Mouse (Mus musculus) lung, postnatal 0 days (tissue): Measurements from ENCODE around the gene Timm8a2. TPM values are rescaled to one million over a fixed set of nuclear protein-coding genes. Genes with fewer than 3 reads are reported as not detected.

Source experiments
- ATAC-seq: fragments of 200-750 bp; cut with Nextera tagmentation; 2 replicates; pipeline ENCODE4 v1.8.0; 2017; ENCODE audit warnings: moderate library complexity
- DNase-seq: peaks from one replicate; pipeline ENCODE4 v3.0.0-alpha.2; 2016; ENCODE audit warnings: low spot score
- H3K27ac ChIP-seq: fragments of 300-500 bp; sonication (generic); 2 replicates; pipeline ENCODE4 v1.5.1; 2014; ENCODE audit warnings: antibody characterized with exemption, mild to moderate bottlenecking, low read length, mixed read lengths
- H3K27me3 ChIP-seq: fragments of 300-500 bp; sonication (generic); replicated peaks from 2 replicates; pipeline ENCODE4 v1.6.1; 2014; ENCODE audit warnings: low read length, mixed read lengths; ENCODE audit not compliant: insufficient read depth
- H3K36me3 ChIP-seq: fragments of 300-500 bp; sonication (generic); 2 replicates; pipeline ENCODE4 v1.6.1; 2014; ENCODE audit warnings: low read length, mixed read lengths; ENCODE audit not compliant: insufficient read depth
- H3K4me1 ChIP-seq: fragments of 300-500 bp; sonication (generic); 2 replicates; pipeline ENCODE4 v1.6.1; 2014; ENCODE audit warnings: antibody characterized with exemption, low read depth, low read length, mixed read lengths; ENCODE audit not compliant: insufficient read depth
- H3K4me2 ChIP-seq: fragments of 300-500 bp; sonication (generic); replicated peaks from 2 replicates; pipeline ENCODE4 v1.6.1; 2014; ENCODE audit warnings: low read depth, mild to moderate bottlenecking, low read length, moderate library complexity, mixed read lengths
- H3K4me3 ChIP-seq: fragments of 300-500 bp; sonication (generic); 2 replicates; pipeline ENCODE4 v1.5.1; 2014; ENCODE audit warnings: low read depth, low read length
- H3K9ac ChIP-seq: fragments of 300-500 bp; sonication (generic); replicated peaks from 2 replicates; pipeline ENCODE4 v1.6.1; 2014; ENCODE audit warnings: low read depth, mild to moderate bottlenecking
- H3K9me3 ChIP-seq: fragments of 300-500 bp; sonication (generic); 2 replicates; pipeline ENCODE4 v1.6.1; 2016; ENCODE audit warnings: low read length, mixed read lengths
- CTCF ChIP-seq: IDR thresholded peaks from 2 replicates; pipeline ENCODE4 v1.5.1; 2016; ENCODE audit warnings: antibody characterized with exemption, mild to moderate bottlenecking
- EP300 ChIP-seq: IDR thresholded peaks from 2 replicates; pipeline ENCODE4 v1.6.1; 2016; ENCODE audit warnings: antibody characterized with exemption, mild to moderate bottlenecking, control low read depth
- WGBS: fragments of 180-500 bp; shearing (Covaris S2); extraction: QIAGEN DNeasy Blood & Tissue Kit; methylation state at CpG from one replicate; pipeline ENCODE4 v1.1.7; 2014; 5-methylcytosine and 5-hydroxymethylcytosine counted together
- polyA plus RNA-seq: library from polyadenylated mRNA; unstranded; fragments of >200 nt; fragmentation: Nextera tagmentation; extraction: Ambion mirVana; gene quantifications from 2 replicates; pipeline ENCODE4 v1.2.1, GENCODE M21; 2015

Timm8a2 gene
- polyA plus RNA-seq, 1 experiment from 2014 or later, result not detected

DNA sequence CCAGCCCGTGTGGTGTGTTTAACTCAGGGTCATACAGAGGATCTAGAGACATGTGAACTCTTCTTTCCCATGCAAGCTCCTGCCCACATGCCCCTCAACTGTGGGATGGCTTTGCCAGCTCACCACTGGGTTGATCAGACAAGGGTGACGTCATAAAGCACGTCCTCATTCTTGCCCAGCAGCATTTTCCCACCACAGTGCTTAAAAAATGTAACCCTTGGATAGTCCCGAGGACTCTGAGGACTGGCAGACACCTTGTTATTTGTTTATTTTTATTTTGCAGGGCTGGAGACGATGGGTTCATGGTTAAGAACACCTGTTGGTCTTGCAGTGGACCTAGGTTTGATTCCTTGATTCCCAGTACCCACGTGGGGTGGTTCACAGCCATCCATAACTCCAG lies 43.6 kb upstream of the Timm8a2 start:
- ATAC-seq, result no peak
- no peak overlapping the region for H3K4me3 ChIP-seq
- H3K27me3 ChIP-seq, result no peaks in the 10 kb centered on the region
- DNase-seq, result no peak
- H3K9ac ChIP-seq, result no peak overlapping the region
- peaks cover 9% of the 10 kb centered on the region; the same call in 1 of the 2 replicates for H3K36me3 ChIP-seq
- H3K9me3 ChIP-seq, result no peaks in the 10 kb centered on the region
- TF ChIP-seq CTCF (no peak), EP300 (no peak)
- WGBS, result 83% methylated on average over 6 of the region's 6 CpGs
- no peaks in the 10 kb centered on the region; the same call in 1 of the 2 replicates for H3K4me1 ChIP-seq
- no peak overlapping the region for H3K27ac ChIP-seq
- no peak overlapping the region for H3K4me2 ChIP-seq

DNA sequence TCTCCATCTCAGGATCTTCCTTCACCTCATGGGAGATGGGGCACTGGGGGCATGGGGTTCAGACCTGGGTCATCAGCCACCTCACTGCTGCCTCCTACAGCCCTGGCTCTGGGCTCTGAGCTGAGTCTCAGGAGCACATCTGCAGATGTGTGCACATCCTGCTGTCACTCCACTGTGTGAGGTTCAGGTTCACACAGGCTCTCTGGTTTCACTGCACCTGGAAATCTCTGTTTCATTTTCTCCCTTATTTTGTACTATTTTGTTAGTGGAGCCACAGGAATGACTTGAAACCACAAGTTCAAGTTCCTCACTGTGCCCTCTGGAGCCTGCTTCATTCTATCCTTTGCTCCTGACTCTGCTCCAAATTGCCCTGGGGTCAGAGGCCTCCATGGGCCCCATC lies 42.6 kb upstream of the Timm8a2 start:
- Histone ChIP-seq H3K27ac (no peak overlapping the region), H3K9ac (no peak overlapping the region), H3K4me2 (no peak overlapping the region), H3K4me3 (no peak overlapping the region), H3K27me3 (no peaks in the 10 kb centered on the region), H3K9me3 (no peaks in the 10 kb centered on the region), H3K36me3 (peaks cover 9% of the 10 kb centered on the region; the same call in 1 of the 2 replicates), H3K4me1 (no peaks in the 10 kb centered on the region; the same call in 1 of the 2 replicates)
- no peak for ATAC-seq
- 0 out of 2 replicates have a peak, but pooled peaks have one; percentile 1 for TF ChIP-seq CTCF
- TF ChIP-seq EP300, result no peak
- no peak for DNase-seq

DNA sequence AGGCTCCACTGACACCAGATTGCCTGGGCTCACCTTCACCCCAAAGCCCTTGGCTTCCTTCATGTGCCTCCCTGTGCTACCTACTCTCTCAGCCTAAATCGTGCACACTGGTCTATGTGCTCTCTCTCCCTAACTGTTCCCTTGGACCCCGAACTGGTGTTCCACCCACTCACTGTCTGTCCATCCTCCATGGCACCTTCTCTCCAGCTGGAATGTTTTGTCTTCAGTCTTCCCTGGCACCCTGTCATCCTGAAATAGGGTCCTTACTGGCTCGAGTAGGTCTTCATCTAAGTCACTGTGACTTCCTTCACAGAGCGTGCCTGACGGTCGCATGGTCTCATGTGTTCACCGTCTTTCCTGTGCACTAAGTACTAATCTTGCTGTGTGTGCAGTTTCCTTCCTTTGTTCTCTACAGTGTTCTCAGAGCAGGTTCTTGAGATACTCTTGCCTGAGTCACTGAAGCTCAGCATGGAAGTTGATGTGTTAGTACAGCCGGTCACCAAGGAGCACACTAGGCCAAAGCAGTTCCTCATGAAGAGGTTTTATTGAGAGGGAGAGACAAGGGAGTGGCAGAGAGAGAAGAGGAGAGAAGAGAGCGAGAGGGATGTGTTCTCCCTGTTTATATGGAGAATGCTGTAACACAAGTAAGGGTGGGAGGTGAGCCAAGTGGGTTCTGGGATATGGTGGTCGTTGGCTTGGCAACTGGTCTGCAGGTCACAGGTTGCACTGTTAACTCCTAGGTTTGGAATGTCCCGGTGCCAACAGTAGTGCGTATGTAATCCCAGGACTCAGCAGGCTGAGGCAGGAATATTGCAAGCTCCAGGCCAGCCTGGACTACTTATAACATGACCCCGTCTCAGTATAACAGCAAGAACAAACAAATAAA lies 41.8 kb upstream of the Timm8a2 start:
- Histone ChIP-seq H3K4me1 (no peaks in the 10 kb centered on the region; the same call in 1 of the 2 replicates), H3K9ac (no peak overlapping the region), H3K4me3 (no peak overlapping the region), H3K27ac (no peak overlapping the region), H3K27me3 (no peaks in the 10 kb centered on the region), H3K4me2 (no peak overlapping the region), H3K9me3 (no peaks in the 10 kb centered on the region), H3K36me3 (peaks cover 9% of the 10 kb centered on the region; the same call in 1 of the 2 replicates)
- no peak for TF ChIP-seq CTCF
- TF ChIP-seq EP300, result no peak
- WGBS, result 70% methylated on average over 13 of the region's 13 CpGs
- peak; percentile 29 for DNase-seq
- ATAC-seq, result peak; percentile 55

DNA sequence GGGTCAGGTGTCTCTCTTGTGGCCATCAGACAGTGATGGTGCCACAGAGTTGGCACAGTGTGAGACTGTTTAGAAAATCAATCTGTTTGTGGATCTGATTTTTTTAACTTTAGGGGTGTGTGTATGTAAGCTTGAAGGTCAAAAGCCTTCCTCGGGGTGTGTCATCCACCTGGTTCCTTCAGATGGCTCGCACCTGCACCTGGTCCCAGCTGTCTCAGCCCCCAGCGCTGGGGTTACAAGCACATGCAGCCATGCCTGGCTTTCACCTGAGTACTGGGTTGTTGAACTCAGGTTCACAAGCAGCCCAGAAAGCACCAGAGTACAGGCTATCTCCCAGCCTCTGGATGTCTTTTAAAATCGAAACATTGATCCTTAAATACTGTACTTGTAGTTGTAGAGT lies 40.9 kb upstream of the Timm8a2 start:
- WGBS, result 86% methylated on average over 4 of the region's 4 CpGs
- H3K4me3 ChIP-seq, result no peak overlapping the region
- no peak for ATAC-seq
- no peak overlapping the region for H3K9ac ChIP-seq
- no peak overlapping the region for H3K27ac ChIP-seq
- no peak overlapping the region for H3K4me2 ChIP-seq
- TF ChIP-seq EP300 (no peak), CTCF (no peak)
- H3K27me3 ChIP-seq, result no peaks in the 10 kb centered on the region
- no peak for DNase-seq
- peaks cover 9% of the 10 kb centered on the region; the same call in 1 of the 2 replicates for H3K36me3 ChIP-seq
- H3K9me3 ChIP-seq, result no peaks in the 10 kb centered on the region
- no peaks in the 10 kb centered on the region; the same call in 1 of the 2 replicates for H3K4me1 ChIP-seq

DNA sequence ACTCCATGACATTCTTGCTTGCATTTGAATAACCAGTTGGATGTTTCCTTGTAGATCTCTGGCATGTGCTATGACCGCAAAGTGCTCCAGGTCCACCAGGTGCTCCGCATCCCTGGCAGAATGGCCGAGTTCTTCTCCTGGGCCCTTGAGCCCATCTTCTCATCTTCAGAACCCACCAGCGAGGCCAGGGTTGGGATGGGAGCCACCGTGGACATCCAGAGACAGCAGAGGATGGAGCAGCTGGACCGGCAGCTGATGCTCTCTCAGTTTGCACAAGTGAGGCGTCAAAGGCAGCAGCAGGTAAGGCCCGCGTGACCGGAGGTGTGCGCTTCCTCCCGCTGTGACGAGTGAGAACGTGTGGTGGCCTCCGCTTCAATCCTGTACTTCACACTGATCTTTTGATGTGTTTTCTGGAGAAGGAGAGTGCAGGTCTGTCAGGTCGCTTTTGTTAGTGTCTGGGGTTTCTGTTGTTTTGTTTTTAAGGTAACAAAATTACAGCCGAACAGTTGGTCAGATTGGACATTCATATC lies 40.2 kb upstream of the Timm8a2 start:
- H3K9me3 ChIP-seq, result no peaks in the 10 kb centered on the region
- H3K4me3 ChIP-seq, result no peak overlapping the region
- H3K9ac ChIP-seq, result no peak overlapping the region
- no peak for TF ChIP-seq CTCF
- no peak for TF ChIP-seq EP300
- H3K36me3 ChIP-seq, result peaks cover 9% of the 10 kb centered on the region; the same call in 1 of the 2 replicates
- 90% methylated on average over 17 of the region's 17 CpGs for WGBS
- H3K27me3 ChIP-seq, result no peaks in the 10 kb centered on the region
- no peak overlapping the region for H3K4me2 ChIP-seq
- DNase-seq (no peak), ATAC-seq (no peak)
- no peak overlapping the region for H3K27ac ChIP-seq
- no peaks in the 10 kb centered on the region; the same call in 1 of the 2 replicates for H3K4me1 ChIP-seq

DNA sequence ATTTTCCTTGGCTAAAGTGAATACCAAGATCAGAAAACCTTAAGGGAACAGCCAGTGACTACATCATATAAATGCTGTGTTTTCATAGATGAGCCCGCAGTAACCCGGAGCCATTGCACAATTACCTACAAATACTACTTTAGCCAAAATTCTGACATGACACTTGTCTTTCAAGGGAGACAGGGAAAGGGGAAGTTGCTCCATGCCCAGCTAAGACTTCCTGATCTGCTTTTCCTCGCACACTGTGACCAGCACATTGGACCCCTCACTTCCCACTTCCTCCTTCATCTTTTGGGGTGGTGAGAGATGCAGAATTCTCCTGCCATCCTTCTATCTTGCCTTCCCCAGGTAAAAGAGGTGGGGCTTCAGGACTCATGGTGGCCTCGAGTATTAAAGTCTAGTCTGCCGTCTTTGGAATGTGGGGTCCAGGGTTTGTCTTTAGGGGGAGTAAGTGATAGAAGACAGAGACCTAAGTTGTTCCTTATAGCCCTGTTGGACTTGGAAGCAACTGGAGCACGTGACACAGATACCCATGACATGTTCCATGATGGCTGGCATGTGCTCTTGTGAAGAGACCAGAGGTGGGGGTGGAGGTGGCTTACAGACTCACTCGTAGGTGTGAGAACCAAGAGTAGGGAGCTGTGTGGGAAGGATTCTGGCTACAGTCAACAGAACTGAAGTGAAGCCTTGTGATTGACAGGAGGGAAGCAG lies 39.5 kb upstream of the Timm8a2 start:
- Histone ChIP-seq H3K36me3 (peaks cover 9% of the 10 kb centered on the region; the same call in 1 of the 2 replicates), H3K4me1 (no peaks in the 10 kb centered on the region; the same call in 1 of the 2 replicates), H3K9ac (no peak overlapping the region), H3K4me2 (no peak overlapping the region), H3K27me3 (no peaks in the 10 kb centered on the region), H3K4me3 (no peak overlapping the region), H3K9me3 (no peaks in the 10 kb centered on the region), H3K27ac (no peak overlapping the region)
- WGBS, result 85% methylated on average over 7 of the region's 7 CpGs
- ATAC-seq, result no peak
- DNase-seq, result peak; percentile 44
- TF ChIP-seq CTCF (no peak), EP300 (no peak)
